Mouse (Mus musculus) T-helper 17 cell (primary cell): Measurements from ENCODE around the gene AI854703.

Source experiments
- in situ Hi-C, 2 experiments: fragments of 300-600 bp; cut with MboI, MseI; formaldehyde crosslinking; loops; 1 replicate in 1 of 2; 2 replicates in 1 of 2; pipeline ENCODE4 v1.15.1; 2025; ENCODE audit warnings: high pct_unique_total_duplicates in 2 of 2

The AI854703 gene

DNA sequence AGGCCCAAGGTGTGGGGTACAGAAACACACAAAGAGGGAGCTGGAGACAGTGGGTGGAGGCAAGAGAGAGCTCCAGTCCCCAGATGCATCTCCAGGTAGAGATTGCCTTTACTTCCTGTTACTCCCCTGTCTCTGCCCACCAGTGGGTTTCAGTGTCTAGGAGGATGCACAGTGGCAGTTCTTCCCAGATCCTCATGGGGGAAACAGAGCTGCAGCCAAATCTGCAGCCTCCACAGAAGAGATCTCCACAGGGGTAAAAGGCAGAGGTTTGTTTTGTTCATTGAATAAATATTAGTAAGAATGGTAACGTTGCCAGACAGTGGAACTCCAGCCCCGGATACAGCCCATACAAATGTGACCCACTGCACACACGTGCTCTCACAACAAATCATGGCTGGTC is 15.9 kb upstream of the AI854703 start:
- in situ Hi-C loops: no loop called here

DNA sequence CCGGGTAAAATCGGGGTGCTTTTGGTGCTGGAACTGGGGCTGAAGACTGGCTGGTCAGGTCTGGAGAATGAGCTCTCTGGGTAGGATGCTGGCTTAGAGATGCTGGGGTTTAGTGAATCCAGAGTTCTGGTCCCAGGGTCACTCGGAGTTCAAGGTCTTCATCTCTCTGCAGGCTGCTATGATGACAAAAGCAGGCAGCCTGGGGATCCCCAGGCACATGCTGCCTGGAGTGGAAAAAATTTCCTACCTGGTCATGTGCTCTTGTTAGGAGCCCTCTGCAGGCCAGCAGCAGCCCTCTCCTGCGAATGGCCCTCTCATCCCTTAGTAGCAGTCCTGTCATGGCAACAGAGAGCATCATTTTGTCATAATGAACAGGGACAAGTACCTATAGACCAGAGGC is 13.1 kb upstream of the AI854703 start:
- in situ Hi-C loops: no loop called here

DNA sequence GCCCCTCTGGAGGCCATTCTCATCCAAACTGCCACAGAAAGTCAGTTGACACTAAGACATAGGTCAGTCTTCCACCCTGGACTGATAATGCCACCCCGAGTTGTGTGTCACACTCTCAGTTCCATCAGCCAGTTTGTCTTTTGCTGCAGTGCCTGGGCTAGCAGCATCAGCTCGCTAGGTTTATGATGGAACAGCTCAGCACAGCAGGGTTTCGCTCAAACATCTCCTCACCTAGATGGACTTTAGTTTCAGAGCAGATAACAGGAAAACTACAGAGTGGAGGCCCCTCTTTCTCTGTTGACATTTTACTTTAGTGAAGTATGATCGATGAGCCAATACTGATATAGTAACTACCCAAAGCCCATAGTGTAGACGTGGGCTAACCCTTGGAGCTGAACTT is 11.8 kb upstream of the AI854703 start:
- in situ Hi-C loops: no loop called here

DNA sequence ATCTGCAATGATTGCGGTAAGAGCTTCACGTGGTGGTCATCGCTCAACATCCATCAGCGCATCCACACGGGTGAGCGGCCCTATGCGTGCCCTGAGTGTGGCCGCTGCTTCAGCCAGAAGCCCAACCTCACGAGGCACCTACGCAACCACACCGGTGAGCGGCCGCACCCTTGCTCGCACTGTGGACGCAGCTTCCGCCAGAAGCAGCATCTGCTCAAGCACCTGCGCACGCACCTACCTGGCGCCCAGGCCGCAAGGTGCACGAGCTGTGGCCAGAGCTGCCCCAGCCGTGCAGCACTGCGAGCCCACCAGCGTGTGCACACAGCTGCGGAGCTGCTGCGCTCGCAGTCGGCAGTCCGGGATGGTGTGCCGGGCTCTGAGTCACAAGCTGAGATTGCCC is 6.5 kb upstream of the AI854703 start:
- in situ Hi-C loops: loop anchor here (10.0 kb wide), 2 partner anchors 515 to 1385 kb away; no protein-coding TSS in a partner anchor

DNA sequence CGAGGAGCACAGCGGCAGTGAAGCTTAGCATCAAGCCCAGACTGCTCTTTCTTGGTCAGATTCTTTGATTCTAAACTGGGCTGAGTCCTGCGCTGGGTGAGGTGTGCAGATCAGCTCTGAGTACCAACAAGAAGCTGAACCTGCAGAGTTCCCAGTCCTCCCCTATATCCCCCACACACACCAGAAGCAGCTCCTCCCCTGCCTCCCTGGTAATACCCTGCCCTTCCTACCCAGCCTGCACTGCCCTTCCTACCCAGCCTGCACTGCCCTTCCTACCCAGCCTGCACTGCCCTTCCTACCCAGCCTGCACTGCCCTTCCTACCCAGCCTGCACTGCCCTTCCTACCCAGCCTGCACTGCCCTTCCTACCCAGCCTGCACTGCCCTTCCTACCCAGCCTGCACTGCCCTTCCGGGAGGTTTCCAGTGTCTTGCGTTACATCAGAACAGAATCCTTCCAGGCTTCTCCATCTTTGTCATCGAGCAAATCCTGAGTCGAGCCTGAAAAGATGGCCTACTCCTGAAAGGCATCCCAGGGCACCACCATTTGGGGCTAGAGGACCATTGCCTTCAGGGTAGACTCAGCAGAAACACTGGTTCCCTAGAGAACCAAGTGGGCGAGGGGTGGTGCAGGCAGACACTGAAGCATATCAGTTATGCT is 4.2 kb upstream of the AI854703 start:
- in situ Hi-C loops: loop anchor here (10.0 kb wide), 2 partner anchors 518 to 1382 kb away; no protein-coding TSS in a partner anchor

DNA sequence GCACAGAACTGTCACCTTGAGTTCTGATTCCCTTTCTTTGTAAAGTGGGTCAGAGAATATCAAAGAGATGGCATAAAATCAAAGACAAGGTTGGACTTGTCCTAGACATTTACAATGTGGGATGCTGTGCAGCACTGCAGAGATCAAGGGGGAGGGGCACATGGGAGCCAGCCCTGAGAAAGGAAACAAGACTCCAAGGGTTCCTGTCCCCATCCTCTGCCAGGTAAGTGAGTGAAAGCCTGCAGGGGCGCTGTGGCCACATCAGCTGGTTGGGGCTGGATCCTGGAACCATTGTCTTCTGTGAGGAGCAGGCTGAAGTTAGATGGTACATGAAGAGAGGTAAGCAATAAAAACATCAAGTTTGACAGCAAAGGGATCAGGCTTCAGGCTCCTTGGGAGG is 3.1 kb upstream of the AI854703 start:
- in situ Hi-C loops: loop anchor here (10.0 kb wide), 2 partner anchors 519 to 1381 kb away; no protein-coding TSS in a partner anchor

DNA sequence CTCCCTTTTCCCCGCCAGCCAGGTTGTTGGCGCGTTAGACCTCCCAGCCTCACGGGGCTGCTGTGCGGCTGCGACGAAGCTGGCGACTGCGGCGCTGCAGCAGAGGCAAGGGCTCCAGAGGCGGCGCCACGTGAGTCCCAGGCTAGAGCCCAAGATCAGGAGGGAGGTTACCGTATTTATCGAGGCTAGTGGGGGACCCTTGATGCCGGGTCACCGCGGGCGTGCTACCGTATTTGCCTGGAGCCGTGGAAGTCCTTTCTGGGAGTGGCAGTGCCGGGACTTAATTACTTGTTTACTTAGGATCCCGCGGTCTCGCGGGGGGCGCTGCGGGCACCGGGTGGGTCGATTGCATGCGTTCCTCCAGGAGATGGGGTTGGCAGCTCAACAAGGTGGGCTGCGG is 420 bp downstream of the AI854703 start:
- in situ Hi-C loops: loop anchor here (5.0 to 10.0 kb wide), 3 partner anchors 450 to 1378 kb away; no protein-coding TSS in a partner anchor

DNA sequence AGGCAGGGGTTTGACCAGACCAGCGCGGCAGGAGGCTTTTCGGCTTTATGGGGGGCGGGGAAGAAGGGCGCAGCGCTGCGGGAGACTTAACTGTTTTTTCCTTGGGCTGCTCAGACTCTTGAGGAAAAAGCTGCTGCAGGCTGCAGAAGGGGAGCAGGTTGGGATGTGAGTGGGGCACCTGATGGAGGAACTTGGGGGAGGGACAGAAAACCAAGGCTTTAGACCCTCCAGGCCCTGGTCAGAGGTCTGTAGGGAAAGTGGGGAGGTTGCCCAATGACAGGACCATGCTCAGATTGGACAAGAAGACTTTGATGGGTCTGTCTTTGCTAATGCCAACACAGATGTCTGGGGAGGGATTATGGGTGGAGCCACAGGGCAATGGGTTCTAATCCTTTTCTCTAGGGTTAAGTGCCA is 954 bp downstream of the AI854703 start:
- in situ Hi-C loops: loop anchor here (5.0 to 10.0 kb wide), 3 partner anchors 450 to 1377 kb away; no protein-coding TSS in a partner anchor

DNA sequence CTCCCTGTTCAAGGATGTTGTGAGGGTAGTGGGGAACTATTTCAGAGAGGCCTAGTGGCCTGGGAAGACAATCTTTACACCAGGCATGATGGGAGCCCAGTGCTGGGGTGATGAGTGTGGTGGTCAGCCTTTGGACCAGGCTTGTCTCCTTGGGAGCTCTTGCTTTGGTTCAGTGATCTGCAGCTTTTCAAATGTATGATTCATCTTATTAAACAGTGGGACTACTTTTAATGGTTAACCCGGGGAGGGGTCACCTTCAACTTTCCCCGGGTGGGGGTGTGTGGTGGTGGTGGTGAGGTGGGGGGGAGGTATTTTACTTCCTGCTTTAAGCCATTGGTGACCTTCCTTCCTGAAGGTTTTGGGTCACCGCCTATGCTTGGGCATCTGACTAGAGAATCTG is 1.8 kb downstream of the AI854703 start:
- in situ Hi-C loops: loop anchor here (5.0 to 10.0 kb wide), 3 partner anchors 451 to 1376 kb away; no protein-coding TSS in a partner anchor

DNA sequence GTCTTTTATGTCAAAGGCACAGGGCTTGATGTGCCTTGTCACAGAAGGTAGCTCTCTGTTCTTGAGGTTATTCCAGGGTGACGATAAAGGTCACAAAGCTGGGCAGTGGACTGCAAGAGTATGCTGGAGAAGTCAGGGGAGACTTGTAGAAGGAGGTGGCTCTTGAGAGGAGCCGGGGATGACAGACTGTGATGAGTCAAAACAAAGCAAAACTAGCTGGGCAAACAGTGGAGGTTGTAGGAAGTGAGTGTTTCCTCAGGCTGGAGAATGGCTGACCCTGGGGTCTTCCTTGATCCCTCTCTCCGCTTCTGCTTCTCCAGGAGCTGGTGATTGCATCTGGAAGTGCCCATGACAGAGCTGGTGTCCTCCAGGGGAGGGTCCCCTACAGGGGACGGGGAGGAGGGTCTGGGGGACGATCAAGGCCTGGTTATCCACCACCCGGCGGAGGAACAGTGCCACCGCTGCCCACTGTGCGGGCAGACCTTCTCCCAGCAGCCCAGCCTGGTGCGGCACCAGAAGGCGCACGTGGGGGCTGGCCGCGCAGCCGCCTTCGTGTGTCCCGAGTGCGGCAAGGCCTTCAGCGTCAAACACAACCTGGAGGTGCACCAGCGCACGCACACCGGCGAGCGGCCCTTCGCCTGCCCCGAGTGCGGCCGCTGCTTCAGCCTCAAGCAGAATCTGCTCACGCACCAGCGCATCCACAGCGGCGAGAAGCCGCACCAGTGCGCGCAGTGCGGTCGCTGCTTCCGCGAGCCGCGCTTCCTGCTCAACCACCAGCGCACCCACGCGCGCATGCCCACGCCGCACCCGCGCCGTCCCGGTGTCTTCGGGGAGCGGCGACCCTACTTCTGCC is 2.5 kb downstream of the AI854703 start:
- in situ Hi-C loops: loop anchor here (5.0 to 10.0 kb wide), 3 partner anchors 452 to 1376 kb away; no protein-coding TSS in a partner anchor

DNA sequence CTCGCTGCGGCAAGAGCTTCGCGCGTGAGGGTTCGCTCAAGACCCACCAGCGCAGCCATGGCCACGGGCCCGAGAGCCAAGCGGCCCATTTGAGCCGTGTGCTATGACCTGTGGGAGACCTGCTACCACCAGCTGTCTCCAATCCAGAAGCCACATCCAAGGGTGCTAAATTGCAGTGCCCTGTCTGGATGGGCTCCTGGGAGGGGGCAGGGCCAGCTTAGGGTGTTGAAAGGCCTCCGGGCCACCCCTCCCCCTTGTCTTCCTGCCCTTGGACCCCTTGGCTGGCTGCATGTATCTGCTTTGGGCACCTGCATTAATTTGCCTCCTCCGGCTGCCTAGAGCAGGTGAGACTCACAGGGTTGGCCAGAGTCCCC is 3.1 kb downstream of the AI854703 start:
- in situ Hi-C loops: loop anchor here (5.0 to 10.0 kb wide), 5 partner anchors 92 to 1375 kb away; partner anchors contain the start of gene Atp6v0e2 (in 1 of the 2)

DNA sequence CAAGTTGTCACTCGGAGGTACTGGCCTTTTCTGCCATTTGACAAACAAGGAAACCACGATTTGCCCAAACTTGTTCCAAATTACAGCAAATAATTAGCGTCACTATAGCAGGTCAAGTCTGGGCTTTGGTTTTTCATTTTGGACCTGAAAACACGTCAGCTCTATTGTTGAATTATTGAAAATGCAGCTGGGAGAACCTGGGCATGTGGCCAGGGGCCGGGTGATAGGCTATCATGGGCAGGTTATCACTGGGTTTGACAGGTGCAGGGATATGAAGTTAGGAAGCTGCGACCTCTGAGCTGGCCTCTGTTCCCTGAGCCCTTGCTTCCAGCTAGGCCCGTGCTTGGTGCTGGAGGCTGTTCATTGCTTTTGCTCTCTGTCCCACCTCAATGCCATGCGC is 4.3 kb downstream of the AI854703 start:
- in situ Hi-C loops: loop anchor here (5.0 to 10.0 kb wide), 2 partner anchors 94 to 446 kb away; partner anchors contain the start of gene Atp6v0e2 (in 1 of the 2)

DNA sequence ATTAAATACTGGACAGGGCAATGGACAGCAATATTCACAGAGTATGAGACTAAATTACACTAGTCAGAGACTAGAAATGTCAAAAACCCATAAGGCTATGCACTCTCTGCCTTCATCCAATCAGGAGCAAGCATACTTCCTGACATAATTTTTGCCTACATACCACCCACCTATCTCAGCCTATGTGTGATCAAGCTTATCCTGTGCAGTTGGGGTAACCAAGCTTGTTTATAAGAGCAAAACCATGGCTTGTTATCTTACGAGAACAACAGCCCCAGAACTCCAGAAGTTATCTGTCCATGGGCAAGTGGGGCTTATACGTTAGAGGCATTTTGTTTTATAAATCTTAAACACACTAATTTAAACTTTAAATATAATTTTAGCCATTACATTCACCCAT is 8.5 kb downstream of the AI854703 start:
- in situ Hi-C loops: loop anchor here (5.0 to 10.0 kb wide), 3 partner anchors 98 to 450 kb away; partner anchors contain the start of gene Atp6v0e2 (in 1 of the 2)

DNA sequence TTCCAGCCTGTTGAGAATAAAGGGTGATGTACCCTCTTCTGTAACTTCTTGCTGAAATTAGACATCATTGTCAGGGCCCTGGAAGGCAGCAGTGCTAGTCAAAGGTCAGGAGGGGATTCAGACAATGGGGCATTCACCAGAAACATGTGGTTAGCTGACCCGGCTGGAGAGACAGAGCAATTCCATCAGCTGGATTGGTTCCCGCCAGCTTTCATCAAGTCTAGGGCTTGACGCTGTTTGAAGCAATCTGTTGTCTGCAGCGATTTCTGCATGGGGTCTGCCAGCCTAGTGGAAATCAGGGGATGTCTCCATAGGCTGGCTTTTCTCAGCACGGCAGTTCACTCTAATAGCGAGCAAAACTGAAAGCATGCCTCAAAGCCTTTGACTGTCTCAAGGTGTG is 10.0 kb downstream of the AI854703 start:
- in situ Hi-C loops: loop anchor here (5.0 to 10.0 kb wide), 3 partner anchors 99 to 452 kb away; partner anchors contain the start of gene Atp6v0e2 (in 1 of the 2)

DNA sequence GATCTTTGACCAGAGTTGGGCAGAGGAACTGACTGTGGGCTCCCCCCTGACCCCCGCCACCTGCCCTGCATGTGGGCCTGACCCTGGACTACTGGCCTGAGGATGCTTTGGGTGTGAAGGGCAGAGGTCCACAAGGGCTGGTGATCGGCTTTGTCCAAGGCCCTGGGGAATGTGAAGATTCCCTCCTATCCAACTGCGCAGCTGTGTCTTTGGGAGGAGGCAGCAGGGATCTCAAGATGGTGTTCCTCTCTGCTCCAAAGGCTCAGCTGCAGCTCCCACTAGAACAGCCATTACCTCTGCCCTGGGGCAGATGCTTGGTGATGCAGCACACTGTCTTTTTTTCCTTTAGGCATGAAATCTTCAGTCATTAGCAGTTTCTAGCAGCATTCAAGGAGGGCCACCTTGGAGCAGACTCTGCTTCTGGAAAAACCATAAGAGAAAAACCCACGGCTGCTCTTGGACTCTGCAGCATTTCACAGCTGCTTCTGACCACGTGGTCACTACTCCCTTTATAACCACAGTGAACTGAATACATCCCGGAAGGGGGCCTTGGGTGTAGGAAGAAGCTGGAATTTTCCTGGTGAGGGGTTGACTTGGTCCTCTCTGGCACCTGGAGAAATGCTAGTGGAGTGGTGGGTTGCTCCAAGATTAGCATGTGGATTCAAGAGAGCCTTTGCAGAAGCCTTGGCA is 11.4 kb downstream of the AI854703 start:
- in situ Hi-C loops: loop anchor here (5.0 to 10.0 kb wide), 3 partner anchors 101 to 453 kb away; partner anchors contain the start of gene Atp6v0e2 (in 1 of the 2)

DNA sequence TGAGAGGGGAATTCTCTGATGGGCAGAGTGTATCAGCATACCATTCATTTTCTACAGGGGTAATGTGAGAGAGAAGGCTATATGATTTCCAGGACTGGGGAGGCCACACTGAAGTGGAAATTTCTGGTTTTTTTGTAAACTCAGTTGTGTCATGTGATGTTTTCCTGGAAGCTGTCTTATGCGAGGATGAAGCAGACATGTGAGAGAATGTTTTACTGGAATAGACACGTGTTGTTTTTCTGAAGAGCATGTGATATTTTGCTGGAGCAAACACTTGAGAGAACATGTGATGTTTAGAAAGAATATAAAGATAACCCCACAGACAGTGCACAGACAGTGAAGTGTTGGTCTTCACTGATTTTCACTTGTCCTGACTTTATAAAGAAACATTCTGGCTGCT is 12.0 kb downstream of the AI854703 start:
- in situ Hi-C loops: loop anchor here (5.0 to 10.0 kb wide), 3 partner anchors 101 to 454 kb away; partner anchors contain the start of gene Atp6v0e2 (in 1 of the 2)

DNA sequence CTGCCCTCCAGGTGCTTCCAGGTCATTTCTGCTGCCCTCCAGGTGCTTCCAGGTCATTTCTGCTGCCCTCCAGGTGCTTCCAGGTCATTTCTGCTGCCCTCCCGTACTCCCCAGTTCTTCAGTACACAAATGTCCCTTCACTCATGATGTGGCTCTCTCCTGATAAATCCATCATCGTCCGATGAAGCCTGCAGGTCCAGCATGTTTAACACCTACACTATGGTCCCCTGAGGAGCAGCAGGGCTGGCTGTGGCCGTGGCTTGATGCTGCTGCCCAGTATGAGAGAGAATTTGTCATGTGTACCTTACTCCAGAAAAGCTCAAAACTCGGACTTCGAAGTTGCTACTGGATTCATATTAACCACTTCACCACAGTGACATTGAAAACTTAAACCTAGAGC is 14.8 kb downstream of the AI854703 start:
- in situ Hi-C loops: no loop called here

DNA sequence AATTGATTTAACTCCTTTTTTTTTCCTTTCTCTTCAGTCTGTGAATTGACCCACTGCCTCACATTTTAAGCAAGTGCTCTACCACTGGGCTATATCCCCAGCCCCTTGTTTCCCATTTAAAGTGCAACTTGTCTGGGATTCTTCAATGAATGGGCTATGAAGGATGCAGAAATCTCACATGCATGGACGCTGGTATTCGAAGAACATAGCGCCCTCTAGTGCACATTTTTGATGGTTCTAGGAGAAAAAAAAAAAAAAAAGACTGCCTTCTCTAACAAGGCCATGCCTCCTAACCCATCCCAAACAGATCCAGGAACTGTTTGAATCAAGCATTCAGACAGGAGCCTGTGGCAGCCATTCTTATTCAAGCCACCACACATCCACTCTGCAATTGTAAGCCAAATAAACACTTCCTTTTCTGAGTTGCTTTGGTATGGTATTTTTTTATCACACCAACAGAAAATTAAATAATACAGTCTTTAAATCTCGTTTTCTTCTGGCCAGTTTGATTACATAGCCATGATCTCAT is 16.3 kb downstream of the AI854703 start:
- in situ Hi-C loops: no loop called here

DNA sequence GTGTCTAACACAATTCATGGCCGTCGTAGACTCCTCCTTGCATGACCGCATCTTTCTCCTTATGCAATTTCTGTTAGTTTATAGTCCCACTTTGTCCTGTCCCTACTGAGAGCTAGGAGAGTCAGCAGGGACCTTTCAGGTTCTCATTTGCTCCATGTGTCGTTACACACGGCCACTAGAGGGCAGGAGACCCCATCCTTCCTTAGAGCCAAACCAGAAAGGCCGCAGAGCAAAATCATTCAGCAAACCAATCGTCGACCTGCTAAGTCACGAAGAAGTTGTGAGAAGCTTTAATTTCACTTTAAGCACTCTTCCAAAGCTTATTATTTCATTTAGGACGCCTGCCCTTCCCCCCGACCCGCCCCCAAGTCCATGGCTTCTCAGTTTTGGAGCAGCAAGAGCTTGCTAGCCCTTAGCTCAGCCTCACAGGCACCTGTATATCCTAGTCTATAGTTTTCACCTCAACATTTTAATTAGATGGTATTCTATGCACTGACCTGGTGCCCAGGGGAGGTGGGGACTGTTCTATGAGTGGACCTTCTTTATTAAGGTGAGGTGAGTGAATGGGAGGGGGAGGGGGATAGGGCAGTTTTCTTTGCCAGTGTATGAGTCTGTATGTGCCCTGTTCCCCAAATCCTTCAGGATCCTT is 19.2 kb downstream of the AI854703 start:
- in situ Hi-C loops: loop anchor here (5.0 kb wide), 3 partner anchors 57 to 127 kb away; partner anchors contain the start of genes Gimap3 (in 2 of the 2) and Gimap1 (in 1 of the 2)

DNA sequence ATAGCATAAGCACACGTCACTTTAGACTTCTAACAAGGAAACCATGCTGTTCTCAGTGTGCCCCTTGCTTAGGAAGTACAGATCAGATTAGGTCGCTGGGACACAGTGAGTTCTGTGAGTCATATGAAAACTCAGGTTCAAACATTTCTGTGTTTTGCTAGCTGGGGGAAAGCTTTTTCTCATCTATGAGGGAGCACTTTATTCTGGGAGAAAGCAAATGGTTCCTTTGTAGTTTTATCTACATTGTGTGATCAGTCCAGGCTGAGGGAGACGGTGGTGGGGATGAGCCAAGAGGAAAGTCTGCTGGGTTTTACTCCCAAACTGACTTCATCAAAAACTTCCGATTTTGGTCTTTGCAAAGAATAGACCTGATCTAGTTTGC is 19.7 kb downstream of the AI854703 start:
- in situ Hi-C loops: loop anchor here (5.0 kb wide), 3 partner anchors 56 to 126 kb away; partner anchors contain the start of genes Gimap3 (in 2 of the 2) and Gimap1 (in 1 of the 2)
